Mouse (Mus musculus) kidney, embryonic 15.5 days (tissue): ENCODE measurements around the gene Sult1a1. TPM values are rescaled to one million over a fixed set of nuclear protein-coding genes. Genes with fewer than 3 reads are reported as not detected.

Experiments
- ATAC-seq: fragments of 200-750 bp; cut with Nextera tagmentation; replicated peaks from 2 replicates; pipeline ENCODE4 v1.8.0; 2017; ENCODE audit warnings: moderate TSS enrichment; ENCODE audit not compliant: low FRiP score
- H3K27ac ChIP-seq: fragments of 300-500 bp; sonication (generic); 2 replicates; pipeline ENCODE4 v1.5.1; 2015; ENCODE audit warnings: mild to moderate bottlenecking, inconsistent platforms
- H3K27me3 ChIP-seq: fragments of 300-500 bp; sonication (generic); 2 replicates; pipeline ENCODE4 v1.6.1; 2015; ENCODE audit warnings: inconsistent platforms
- H3K36me3 ChIP-seq: fragments of 300-500 bp; sonication (generic); 2 replicates; pipeline ENCODE4 v1.6.1; 2015; ENCODE audit warnings: inconsistent platforms
- H3K4me1 ChIP-seq: fragments of 300-500 bp; sonication (generic); 2 replicates; pipeline ENCODE4 v1.6.1; 2015; ENCODE audit warnings: inconsistent platforms
- H3K4me2 ChIP-seq: fragments of 300-500 bp; sonication (generic); 2 replicates; pipeline ENCODE4 v1.6.1; 2015; ENCODE audit warnings: moderate library complexity, mild to moderate bottlenecking, inconsistent platforms
- H3K4me3 ChIP-seq: fragments of 300-500 bp; sonication (generic); replicated peaks from 2 replicates; pipeline ENCODE4 v1.5.1; 2015; ENCODE audit warnings: mild to moderate bottlenecking, inconsistent platforms
- H3K9ac ChIP-seq: fragments of 300-500 bp; sonication (generic); 2 replicates; pipeline ENCODE4 v1.6.1; 2015; ENCODE audit warnings: mild to moderate bottlenecking, inconsistent platforms
- H3K9me3 ChIP-seq: fragments of 300-500 bp; sonication (generic); replicated peaks from 2 replicates; pipeline ENCODE4 v1.6.1; 2016; ENCODE audit warnings: inconsistent platforms
- WGBS: fragments of 180-500 bp; shearing (Covaris S2); methylation state at CpG from one replicate; pipeline ENCODE4 v1.1.7; 2015; ENCODE audit warnings: mixed read lengths; 5-methylcytosine and 5-hydroxymethylcytosine counted together
- polyA plus RNA-seq: library from polyadenylated mRNA; unstranded; fragments of >200 nt; fragmentation: Nextera tagmentation; extraction: Ambion mirVana; gene quantifications from 2 replicates; pipeline ENCODE4 v1.2.1, GENCODE M21; 2015

The Sult1a1 gene
- polyA plus RNA-seq = 6.2 and 8.3 TPM in 2 replicates

GRCm38 (mm10) chr7:126676207-126676606 is at the start of gene Sult1a1:
Gene Sult1a1 (minus strand): TSS chr7:126676432.
- WGBS = 61% methylated on average over 1 of the region's 1 CpGs
- no peak within 1 kb of the TSS for H3K9ac ChIP-seq
- H3K36me3 ChIP-seq = peaks cover 37% of the 10 kb centered on the region
- ATAC-seq = no peak
- no peak within 1 kb of the TSS for H3K4me3 ChIP-seq
- peak within 1 kb of the TSS; percentile 24; the same call in 1 of the 2 replicates for H3K4me2 ChIP-seq
- peak within 1 kb of the TSS; percentile 57 for H3K27ac ChIP-seq
- H3K4me1 ChIP-seq = 0 out of 2 replicates have a peak, but pooled peaks cover 12% of the 10 kb centered on the region
- no peaks in the 10 kb centered on the region for H3K9me3 ChIP-seq
- H3K27me3 ChIP-seq = no peaks in the 10 kb centered on the region

DNA sequence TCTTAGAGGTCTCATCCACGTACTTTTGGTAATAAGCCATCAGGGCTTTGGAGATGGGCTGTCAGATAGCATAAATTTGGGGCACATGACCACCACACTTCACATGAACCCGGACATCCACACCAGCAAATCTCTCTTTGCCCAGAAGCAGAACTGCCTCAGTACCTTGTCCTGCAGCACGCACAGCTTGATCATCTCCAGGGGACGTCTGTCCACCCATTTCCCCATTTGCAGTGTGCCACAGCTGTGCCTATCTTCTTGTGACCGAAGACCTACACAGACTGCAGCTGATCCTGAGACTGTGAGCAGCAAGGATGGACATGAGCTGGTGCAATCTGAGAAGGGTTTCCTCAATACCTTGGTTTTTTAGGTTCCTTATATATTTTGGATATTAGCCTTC is 49.4 kb upstream of the Sult1a1 start:
- Histone ChIP-seq H3K27me3 (no peaks in the 10 kb centered on the region), H3K27ac (no peak overlapping the region), H3K4me2 (no peak overlapping the region), H3K4me3 (no peak overlapping the region), H3K9me3 (no peaks in the 10 kb centered on the region), H3K4me1 (no peaks in the 10 kb centered on the region), H3K9ac (no peak overlapping the region), H3K36me3 (no peaks in the 10 kb centered on the region)
- WGBS = 80% methylated on average over 5 of the region's 5 CpGs
- ATAC-seq = no peak

- Histone ChIP-seq H3K4me3 (no peak overlapping the region), H3K4me2 (no peak overlapping the region), H3K9me3 (no peaks in the 10 kb centered on the region), H3K4me1 (no peaks in the 10 kb centered on the region), H3K27ac (no peak overlapping the region), H3K9ac (no peak overlapping the region), H3K27me3 (no peaks in the 10 kb centered on the region), H3K36me3 (no peaks in the 10 kb centered on the region)
- no peak for ATAC-seq
- WGBS = 77% methylated on average over 3 of the region's 3 CpGs
Measured at GRCm38 (mm10) chr7:126725077-126725476, 48.8 kb upstream of the Sult1a1 start.

DNA sequence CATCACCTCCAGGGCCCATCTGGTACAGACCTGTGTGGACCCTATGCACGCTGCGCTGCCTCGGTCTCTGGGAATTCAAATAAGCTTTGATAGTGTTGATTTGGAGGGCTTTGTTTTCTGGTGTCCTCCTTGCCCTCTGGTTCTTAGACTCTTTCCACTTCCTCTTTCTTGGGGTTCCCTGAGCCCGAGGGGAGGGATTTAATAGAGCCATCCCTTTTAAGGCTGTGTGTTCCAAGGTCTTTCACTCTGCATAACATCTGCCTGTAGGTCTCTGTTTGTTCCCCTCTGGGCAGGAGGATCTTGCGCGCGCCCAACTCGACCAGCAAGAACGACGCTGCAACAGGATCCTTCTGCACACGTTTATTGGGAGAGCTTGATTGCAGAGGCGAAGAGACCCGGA is 45.4 kb upstream of the Sult1a1 start:
- no peak for ATAC-seq
- H3K9me3 ChIP-seq = no peaks in the 10 kb centered on the region
- no peaks in the 10 kb centered on the region for H3K27me3 ChIP-seq
- H3K4me2 ChIP-seq = no peak overlapping the region
- 89% methylated on average over 13 of the region's 13 CpGs for WGBS
- no peak overlapping the region for H3K27ac ChIP-seq
- H3K4me3 ChIP-seq = no peak overlapping the region
- no peaks in the 10 kb centered on the region for H3K4me1 ChIP-seq
- no peak overlapping the region for H3K9ac ChIP-seq
- H3K36me3 ChIP-seq = no peaks in the 10 kb centered on the region

DNA sequence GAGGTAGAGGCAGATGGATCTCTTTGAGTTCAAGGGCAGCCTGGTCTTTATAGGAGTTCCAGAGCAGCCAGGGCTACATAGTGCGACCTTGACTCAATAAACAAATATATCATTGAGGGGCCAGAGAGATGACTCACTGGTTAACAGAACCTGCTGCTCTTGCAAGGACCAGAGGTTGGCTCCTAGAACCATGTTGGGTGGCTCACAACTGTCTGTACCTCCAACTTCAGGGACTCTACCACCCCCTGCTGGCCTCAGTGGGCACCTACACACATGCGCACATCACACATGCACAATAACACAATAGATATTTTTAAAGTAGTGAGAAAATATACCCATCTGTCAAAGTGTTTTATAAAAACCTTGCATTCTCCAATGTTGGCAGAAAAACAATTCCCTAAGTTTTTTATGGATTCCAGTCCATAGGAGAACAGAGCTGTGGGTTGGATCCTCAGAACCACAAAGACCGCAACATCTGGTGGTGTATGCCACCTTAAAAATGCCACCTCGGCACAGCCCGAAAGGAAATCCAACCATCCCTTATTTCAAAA is 42.6 kb upstream of the Sult1a1 start:
- Histone ChIP-seq H3K4me1 (no peaks in the 10 kb centered on the region), H3K36me3 (no peaks in the 10 kb centered on the region), H3K9ac (no peak overlapping the region), H3K27ac (no peak overlapping the region), H3K4me3 (no peak overlapping the region), H3K9me3 (no peaks in the 10 kb centered on the region), H3K4me2 (no peak overlapping the region), H3K27me3 (no peaks in the 10 kb centered on the region)
- WGBS = 92% methylated on average over 5 of the region's 5 CpGs
- ATAC-seq = no peak

DNA sequence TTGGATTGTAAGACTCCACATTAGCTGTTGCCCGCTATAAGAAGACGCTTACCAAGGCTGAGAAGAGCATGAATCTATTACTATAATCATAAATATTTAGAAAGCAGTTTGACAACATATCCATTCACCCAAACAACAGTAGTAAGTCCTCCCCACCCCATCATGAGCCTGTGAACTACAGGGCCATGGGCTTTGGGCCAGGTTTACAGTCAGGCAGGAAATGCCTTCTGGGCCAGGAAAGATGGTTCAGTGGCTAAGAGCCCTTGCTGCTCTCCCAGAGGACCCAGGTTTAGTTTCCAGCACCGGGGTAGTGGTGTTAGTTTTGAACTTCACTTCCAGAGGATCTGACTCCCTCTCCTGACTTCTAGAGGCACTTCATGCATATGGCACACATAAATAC is 41.3 kb upstream of the Sult1a1 start:
- WGBS = 84% methylated on average over 3 of the region's 3 CpGs
- ATAC-seq = no peak
- Histone ChIP-seq H3K36me3 (no peaks in the 10 kb centered on the region), H3K9ac (no peak overlapping the region), H3K4me1 (no peaks in the 10 kb centered on the region), H3K9me3 (no peaks in the 10 kb centered on the region), H3K4me3 (no peak overlapping the region), H3K27ac (no peak overlapping the region), H3K27me3 (no peaks in the 10 kb centered on the region), H3K4me2 (no peak overlapping the region)

DNA sequence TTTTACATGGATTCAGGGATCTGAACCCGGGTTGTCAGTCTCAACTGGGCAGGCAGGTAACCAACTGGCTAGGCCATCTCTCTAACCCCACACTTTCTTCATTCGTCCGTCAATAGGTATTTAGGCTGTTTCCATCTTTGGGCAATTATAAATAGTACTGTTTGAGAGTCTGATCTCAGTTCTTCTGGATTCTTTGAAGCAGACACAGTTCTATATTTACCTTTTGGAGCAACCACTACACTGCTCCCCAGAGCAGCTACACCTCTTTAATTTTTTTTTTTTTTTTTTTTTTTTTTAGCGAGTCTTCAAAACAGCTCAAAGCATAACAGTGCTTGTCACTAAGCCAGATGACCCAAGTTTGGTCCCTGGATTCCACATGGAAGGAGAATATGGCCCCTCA is 39.4 kb upstream of the Sult1a1 start:
- no peak overlapping the region for H3K27ac ChIP-seq
- H3K4me1 ChIP-seq = no peaks in the 10 kb centered on the region
- no peak overlapping the region for H3K4me2 ChIP-seq
- H3K4me3 ChIP-seq = no peak overlapping the region
- H3K36me3 ChIP-seq = no peaks in the 10 kb centered on the region
- H3K9me3 ChIP-seq = no peaks in the 10 kb centered on the region
- WGBS = 74% methylated on average over 4 of the region's 4 CpGs
- no peak for ATAC-seq
- H3K9ac ChIP-seq = no peak overlapping the region
- no peaks in the 10 kb centered on the region for H3K27me3 ChIP-seq

DNA sequence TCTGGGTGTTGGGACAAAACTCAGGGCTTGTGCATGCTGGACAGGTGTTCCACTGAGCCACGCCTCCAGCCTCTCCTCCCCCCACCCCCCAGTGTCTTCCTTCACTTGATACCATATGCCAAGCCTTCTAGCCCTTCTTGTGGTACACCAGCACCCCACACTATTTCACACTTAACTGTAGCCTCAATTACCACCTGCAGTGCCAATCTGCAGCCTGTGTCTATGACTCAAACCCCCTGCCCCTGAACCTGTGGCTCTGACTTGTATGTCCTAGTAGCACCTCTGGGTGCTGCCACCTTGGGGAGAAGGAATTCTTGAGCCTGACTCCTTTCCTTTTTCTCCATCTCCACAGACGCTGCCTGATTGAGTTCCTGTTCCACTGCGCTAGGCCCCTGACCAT is 35.7 kb upstream of the Sult1a1 start:
- WGBS = 72% methylated on average over 3 of the region's 3 CpGs
- no peaks in the 10 kb centered on the region for H3K27me3 ChIP-seq
- no peak overlapping the region for H3K4me2 ChIP-seq
- no peaks in the 10 kb centered on the region for H3K9me3 ChIP-seq
- H3K9ac ChIP-seq = no peak overlapping the region
- no peak overlapping the region for H3K27ac ChIP-seq
- ATAC-seq = no peak
- no peaks in the 10 kb centered on the region for H3K36me3 ChIP-seq
- no peak overlapping the region for H3K4me3 ChIP-seq
- no peaks in the 10 kb centered on the region for H3K4me1 ChIP-seq

- Histone ChIP-seq H3K9ac (no peak overlapping the region), H3K4me1 (no peaks in the 10 kb centered on the region; the same call in 1 of the 2 replicates), H3K27me3 (peaks cover 10% of the 10 kb centered on the region), H3K9me3 (no peaks in the 10 kb centered on the region), H3K36me3 (no peaks in the 10 kb centered on the region), H3K27ac (no peak overlapping the region), H3K4me2 (no peak overlapping the region), H3K4me3 (no peak overlapping the region)
- WGBS = 63% methylated on average over 4 of the region's 4 CpGs
- no peak for ATAC-seq
Measured at GRCm38 (mm10) chr7:126710266-126710665, 34.0 kb upstream of the Sult1a1 start.

- Histone ChIP-seq H3K9me3 (no peaks in the 10 kb centered on the region), H3K4me1 (peaks cover 17% of the 10 kb centered on the region), H3K27me3 (peaks cover 28% of the 10 kb centered on the region), H3K4me2 (no peak overlapping the region), H3K27ac (no peak overlapping the region), H3K4me3 (no peak overlapping the region), H3K9ac (no peak overlapping the region), H3K36me3 (no peaks in the 10 kb centered on the region)
- 83% methylated on average over 10 of the region's 10 CpGs for WGBS
- ATAC-seq = no peak
Measured at GRCm38 (mm10) chr7:126708175-126708952, 32.1 kb upstream of the Sult1a1 start.

- 85% methylated on average over 19 of the region's 19 CpGs for WGBS
- Histone ChIP-seq H3K36me3 (no peaks in the 10 kb centered on the region), H3K4me2 (no peak within 1 kb of the TSS), H3K4me3 (no peak within 1 kb of the TSS), H3K27ac (no peak within 1 kb of the TSS), H3K9me3 (no peaks in the 10 kb centered on the region), H3K4me1 (peaks cover 17% of the 10 kb centered on the region), H3K9ac (no peak within 1 kb of the TSS), H3K27me3 (peaks cover 35% of the 10 kb centered on the region)
- no peak for ATAC-seq
Measured at GRCm38 (mm10) chr7:126707442-126708174, 31.4 kb upstream of the Sult1a1 start, which contains the start of gene Coro1a. Gene Coro1a (minus strand): TSS chr7:126707787.
